Mouse (Mus musculus) cerebellum, postnatal 10 days (tissue): ENCODE measurements around the gene Arl3.
A peak's percentile ranks its signal among the peaks of the same experiment; 100 is the strongest.
"Not testable (repeated sequence)": the region's sequence is repeated elsewhere in the genome, so short reads cannot be mapped to it uniquely, and the experiment has no call there.

Source experiments
- DNase-seq, 2 experiments: peaks; one replicate each; pipeline ENCODE4 v3.0.0; 2021; ENCODE audit warnings: mixed read lengths in 2 of 2

Gene Arl3

DNA sequence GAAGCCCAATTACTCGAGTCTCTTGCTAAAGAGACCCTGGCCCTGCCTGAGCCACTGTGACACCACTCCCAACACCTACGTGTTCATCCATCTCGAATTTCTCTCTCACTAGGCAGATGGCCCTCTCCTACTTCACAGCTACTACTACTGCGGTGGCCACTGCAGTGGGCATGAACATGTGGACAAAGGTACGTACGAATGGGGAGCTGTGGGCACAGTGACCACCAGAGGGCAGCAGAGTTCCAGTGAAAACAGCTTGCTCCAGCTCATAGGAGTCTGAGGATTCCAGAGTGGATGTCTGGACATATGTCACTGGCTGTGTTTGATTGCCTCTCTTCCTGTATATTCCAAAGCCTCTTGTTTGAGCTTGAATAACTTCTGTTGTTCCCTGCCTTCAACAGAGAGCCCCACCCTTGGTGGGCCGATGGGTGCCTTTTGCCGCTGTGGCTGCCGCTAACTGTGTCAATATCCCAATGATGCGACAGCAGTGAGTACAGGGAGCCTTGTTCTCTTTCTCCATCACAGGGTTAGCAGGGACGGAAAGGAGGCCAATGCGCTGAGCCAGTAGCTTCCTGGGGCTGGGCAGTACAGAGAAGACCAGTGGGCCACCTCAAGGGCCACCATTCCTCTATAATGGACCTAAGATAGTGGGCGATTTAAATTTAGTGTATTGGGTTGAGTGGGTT lies 15.0 kb upstream of the Arl3 start:
- peak; percentile 94 to 97 for DNase-seq

DNA sequence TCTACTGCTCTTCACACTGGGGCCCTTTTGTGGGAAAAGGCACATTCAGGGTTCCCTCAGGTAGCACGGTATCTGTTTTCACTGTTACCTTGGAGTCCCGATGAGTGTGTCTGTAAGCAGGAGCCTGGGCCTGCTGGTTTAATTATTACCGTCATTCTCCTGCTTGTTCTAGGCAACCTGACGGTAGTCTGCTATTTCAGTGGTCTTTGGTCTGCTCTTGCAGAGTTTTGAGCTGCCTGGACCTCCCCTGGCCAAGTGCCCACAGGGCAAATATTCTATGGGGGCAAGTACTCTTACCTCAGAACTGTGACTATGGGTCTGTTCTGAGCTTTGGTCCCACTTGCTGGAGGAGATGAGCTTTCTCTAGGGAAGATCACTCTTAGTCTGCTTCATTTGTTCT lies 2.2 kb upstream of the Arl3 start:
- DNase-seq, result no peak

DNA sequence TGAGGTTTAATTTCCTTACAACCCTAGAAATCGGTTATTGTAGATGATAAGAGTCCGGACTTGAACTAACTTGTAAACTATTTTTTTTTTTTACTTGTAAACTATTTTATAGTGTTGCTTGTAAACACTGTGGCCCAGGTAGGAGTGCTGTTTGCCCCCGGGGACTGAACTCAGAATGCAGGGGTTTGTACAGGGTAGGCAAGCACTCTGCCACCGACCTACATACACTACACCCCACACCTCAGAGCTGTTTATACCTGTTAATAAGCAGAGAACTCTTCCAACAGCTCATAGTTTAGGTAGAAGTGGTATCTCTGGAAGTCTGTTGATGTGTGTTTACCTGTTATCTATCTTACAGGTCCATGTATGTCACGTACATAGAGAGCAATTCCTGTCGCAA lies 992 bp upstream of the Arl3 start:
- DNase-seq, result no peak

DNA sequence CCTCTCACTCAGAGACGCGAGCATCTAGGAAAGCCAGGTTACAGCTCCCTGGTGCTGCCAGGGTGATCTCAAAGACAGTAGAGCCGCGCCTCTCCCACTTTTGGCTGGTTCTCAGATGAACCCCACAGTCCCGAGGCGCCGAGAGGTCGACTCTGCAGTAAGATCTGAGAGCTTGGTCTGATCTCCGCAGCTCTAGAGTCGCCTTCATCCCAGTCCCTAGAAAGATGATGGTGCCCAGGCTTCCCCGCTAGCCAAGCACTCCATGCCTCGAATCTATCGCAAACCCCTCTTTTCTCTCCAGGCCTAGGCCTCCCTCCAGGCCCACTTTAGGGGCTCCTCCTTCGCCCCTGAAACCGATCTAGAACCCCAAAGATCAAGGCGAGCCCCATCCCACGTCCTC lies 450 bp downstream of the Arl3 start:
- DNase-seq, result no peak

DNA sequence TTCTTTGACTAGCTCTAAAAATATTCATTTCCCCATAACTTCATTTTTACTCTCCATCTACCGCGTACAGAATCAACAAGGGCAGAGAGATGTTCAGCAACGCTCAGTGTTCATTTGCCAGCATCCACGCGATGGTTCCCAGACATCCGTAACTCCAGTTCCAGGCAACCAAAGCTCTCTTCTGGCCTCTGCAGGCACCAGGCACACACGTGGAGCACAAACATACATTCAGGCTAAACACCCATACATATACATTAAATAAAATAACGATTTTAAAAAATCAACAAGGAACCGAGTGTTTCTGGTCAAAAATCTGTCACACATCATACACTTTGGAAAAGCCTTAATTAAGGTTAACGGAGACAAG lies 1.1 kb downstream of the Arl3 start:
- DNase-seq, result peak in 1 of 2 experiments; percentile 31

DNA sequence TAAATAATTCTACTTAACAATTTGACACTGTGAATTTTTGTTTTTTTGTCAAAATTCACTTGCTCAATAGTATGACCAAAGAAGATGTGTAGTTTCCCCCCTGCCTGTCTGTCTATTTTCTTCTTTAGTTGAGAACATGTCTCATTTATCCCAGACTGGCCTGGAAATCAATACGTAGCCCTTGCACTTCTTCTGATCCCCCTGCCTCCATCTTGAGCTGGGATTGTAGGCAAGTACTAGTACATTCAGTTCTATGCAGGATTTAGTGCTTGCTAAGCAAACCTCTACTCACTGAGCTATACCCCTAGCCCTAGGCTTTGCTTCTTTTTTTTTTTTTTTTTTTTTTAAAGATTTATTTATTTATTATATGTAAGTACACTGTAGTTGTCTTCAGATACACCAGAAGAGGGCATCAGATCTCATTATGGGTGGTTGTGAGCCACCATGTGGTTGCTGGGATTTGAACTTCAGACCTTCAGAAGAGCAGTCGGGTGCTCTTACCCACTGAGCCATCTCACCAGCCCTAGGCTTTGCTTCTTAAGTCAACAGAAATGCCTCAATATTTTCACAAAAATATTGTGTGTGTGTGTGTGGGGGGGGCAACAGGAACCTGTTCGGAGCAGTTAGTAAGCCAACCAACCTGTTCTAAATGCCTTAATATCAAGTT lies 1.7 kb downstream of the Arl3 start:
- not testable (repeated sequence) for DNase-seq

DNA sequence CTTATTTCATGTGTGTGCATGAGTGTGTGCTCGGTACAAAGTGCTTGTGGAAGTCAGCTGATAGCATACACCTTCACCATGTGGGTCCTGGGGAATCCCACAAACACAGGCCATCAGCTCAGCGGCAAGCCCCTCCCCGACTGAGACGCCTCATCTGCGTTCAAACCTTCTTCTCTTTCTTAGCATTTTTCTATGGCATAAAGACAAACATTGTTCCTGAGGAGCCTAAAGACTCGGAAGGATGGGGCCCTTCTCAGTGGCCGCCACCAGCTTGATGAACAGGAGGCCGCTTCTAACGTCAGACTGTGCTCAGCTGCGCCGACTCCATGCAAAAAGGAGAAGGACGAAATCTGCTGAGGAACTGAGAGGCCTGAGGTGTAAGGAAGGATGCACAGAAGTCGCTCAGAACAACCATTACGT lies 8.9 kb downstream of the Arl3 start:
- no peak for DNase-seq

DNA sequence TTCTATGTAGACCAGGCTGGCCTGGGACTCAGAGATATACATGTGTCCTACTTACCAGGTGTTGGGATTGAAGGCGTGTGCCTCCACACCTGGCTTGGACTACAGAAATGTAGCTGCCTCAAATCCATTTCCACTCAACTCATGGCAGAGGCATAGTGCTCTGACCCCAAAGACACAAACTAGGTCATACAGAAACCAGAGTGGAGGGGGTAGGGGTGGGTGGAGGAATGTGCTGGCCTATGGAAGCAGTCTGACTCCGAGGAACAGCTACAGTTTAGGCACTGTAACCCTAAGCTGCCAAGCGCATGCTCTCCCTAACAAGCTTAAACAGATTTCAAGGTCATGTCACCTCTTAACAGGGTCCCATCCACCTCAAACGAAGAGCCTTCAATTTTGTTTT lies 9.4 kb downstream of the Arl3 start:
- no peak for DNase-seq

DNA sequence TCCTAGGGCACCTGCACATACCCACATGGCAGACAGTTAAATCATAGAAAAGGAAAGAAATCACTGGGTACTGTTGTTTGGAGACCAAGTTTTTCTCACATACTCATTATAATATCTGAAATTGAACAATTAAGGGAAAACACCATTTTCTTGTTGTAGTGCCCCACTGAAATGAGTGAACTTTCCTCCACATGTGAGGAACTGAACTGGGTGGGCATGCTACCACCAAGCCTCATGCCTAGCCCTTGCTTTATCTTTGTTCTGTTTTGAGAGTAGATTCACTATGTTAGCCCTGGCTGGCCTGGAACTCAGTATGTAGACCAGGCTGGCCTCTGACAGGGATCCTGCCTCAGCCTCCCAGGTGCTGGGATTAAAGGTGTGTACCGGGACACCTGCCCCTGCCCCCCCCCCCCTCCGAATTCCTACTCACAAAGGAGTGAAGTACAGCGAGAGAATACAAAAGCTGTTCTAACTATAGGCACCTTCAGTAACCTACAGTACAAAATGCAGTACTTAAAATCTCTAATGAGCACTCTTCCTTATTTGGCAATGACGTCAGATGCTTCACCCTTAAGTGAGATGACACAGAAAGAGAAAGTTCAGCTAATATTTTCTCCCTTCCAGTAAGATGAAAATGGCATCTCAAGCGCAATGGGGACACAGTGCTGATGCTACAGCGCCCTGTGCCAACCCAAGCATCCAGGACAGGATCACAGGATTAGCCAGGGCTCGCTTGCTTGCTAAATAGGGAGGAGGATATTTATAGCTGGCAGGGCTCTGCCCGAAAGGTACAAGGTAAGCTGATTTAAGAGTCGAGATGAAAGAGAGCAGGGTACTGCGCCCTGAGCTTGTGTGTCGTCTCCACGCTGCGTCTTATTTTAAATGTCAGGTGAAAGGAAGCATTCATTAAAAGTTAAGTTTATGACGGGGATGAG lies 10.2 kb downstream of the Arl3 start:
- peak in 1 of 2 experiments; percentile 21 for DNase-seq

DNA sequence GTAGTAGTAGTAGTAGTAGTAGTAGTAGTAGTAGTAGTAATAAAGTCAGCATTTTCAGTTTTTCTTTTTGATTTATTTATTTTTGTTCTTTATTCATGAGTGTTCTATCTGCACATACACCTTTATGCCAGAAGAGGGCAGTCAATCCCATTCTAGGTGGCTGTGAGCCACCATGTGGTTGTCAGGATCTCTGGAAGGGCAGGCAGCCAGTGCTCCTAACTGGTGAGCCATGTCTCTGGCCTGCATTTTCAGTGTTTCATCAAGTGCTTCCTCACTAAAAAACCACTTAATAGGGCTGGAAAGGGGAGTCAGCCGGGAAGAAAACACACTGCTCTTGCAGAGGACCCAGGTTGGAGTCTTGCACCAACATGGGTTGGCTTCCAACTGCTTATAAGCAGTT lies 10.9 kb downstream of the Arl3 start:
- DNase-seq, result peak; percentile 84 to 87

DNA sequence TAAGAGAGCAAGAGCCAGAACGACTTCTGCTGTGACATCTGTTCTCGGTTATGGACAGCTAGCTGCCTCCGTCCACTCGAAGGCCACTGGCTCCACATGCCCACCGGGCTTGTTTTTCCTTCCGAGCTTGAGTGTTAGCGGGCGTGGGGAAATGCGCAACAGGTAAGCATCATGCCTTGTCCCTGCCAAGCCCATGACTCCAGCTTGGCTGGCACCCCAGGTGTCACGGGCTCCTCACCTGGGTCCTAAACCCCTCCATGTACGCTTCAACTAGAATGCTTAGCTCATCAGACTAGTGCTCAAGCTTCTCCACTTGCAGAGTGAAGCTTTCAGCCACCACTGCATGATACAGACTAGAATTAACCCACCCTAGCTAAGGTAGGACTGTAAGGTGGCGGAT lies 14.4 kb downstream of the Arl3 start:
- DNase-seq, result peak; percentile 65 to 71

DNA sequence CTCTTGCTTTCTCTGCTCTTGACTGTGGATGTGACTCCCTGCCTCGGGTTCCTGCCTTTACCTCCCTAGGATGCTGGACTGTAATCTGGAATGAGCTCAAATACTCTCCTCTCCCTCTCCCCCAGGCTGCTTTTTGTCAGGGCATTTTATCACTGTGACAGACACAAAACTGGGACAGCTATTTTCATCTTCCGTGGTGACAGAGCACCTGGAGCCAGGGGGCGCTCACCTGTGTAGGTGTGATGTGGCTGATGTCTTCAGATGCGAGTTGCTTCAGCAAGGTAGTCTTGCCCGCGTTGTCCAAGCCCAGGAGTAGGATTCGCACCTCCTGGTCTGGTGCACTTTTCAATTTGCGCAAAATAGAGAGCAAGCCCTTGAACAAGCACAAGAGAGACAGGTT lies 15.0 kb downstream of the Arl3 start:
- no peak for DNase-seq

DNA sequence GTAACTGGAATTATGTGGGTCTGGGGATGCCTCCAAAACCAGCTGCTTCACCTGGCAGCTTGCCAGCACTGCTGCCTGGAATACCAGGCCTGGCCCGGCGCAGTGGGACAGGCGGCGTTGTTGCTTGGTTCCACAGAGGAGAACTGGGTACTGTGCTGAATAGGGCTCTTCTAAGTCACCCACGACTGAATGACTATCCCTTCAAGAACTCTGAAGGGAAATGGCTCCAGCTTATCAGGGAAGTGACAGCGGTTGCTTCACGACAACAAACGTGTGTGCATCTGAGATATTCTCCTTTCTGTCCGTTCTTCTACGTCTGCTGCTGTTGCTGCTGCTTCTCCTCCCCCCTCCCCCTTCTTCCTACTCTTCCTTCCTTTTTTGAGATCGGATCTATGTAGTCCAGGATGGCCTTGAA lies 19.4 kb downstream of the Arl3 start:
- DNase-seq, result peak; percentile 77 to 82

DNA sequence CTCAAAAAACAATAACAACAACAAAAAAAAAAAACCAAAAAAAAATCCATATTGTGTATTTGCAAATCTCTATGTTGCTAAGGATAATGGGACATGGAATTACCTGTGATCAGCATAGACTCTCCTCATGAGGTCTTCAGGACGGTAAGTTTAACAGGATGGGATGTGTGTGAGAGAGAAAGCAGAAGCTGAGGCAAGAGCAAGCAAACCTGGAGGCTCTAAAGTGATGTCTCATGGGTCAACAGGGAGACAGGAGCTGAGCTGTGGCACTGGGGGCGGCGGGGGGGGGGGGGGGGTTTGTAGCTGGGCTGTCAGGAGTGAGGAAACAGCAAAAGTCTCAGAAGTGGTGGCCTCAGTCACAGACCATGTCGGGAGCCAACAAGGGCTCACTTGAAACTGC lies 20.5 kb downstream of the Arl3 start:
- no peak for DNase-seq

DNA sequence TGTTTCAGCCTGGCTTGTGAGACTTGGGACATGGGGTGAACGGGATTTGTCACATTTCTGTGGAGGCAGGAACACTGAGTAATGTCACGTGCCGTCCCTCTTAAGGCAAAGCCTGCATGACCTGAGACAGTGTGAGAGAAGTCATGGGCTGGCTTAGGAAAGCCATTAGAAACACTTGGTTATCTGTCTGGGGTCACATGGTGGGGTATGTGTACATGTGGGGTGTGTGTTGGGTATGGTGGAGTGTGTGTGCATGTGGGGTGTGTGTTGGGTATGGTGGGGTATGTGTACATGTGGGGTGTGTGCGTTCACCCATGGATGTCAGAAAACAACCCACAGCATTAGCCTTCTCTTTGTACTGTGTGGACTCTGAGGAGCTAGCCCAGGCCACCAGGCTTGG lies 22.6 kb downstream of the Arl3 start:
- no peak for DNase-seq

DNA sequence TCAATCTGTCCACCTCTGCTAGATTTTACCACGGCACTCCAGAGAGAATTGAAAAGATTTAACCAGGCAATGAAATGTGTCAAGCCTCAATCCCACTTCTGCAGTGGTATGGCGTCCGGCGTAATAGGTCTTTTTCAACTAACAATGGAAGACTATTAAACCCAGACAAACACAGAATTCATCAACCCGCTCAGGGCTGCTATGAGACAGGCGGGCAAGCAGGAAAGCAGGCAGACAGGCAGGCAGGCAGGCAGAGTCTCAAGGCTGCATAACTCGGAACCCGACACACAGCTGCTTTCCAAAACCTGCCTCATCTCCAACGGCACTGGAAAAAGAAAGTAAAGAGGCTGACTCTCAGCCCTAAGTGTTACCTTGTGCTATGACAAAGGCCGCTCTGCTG lies 24.9 kb downstream of the Arl3 start:
- no peak for DNase-seq

DNA sequence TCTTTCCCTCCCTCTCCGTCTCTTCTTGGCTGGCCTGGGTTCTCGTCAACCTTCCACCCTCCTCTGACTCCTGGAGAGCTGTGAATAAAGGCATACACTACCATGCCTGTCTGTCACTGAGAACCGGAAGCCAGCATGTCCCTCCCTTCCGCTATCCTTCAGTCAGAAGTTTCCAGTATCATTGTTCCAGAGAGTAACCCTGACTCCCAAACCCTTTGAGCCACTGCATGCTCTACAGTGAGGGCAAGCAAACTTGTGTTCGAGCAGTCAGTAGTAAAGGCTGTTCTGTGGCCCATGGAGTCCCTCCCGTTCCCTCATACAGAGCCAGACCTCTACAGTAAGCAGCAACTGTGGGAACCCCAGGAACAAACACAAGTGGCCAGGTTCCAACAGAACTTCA lies 25.4 kb downstream of the Arl3 start:
- no peak for DNase-seq

DNA sequence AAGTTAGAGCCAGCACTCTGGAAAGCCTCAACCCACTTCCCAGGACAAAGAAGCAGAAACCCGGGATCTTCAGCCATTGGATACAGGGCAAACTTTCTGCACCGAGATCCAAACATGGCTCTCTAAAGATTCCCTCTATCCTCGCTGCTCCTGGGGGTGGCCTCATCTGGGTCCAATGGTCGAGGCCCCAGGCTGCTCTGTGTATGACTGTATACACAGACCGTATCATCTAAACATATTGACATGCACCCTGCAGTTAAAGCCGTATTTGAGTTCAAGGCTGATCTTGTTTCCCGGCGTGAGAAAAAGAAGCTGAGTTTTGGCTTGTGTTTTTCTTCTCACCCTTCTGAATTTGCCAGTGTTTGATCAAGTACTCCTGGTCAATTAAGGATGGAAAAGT lies 30.2 kb downstream of the Arl3 start:
- no peak for DNase-seq

DNA sequence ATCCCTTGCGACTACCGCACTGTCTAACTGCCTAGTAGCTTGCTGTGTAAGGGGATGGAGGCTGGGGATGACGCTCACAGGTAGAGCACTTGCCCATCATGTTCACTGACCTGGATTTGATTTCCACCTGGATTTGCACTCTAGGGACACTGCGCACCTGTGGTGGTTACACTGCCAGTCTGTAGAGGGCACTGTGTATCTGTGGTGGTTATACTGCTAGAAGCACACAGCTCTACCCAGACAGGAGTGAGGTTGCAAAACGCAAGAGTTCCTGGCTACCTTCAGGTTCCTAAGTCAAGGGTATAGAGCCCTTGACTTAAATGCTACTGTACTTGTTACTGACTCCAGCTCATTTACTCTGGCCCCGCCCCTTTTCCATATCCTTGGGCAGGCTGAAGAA lies 34.8 kb downstream of the Arl3 start:
- DNase-seq, result no peak

DNA sequence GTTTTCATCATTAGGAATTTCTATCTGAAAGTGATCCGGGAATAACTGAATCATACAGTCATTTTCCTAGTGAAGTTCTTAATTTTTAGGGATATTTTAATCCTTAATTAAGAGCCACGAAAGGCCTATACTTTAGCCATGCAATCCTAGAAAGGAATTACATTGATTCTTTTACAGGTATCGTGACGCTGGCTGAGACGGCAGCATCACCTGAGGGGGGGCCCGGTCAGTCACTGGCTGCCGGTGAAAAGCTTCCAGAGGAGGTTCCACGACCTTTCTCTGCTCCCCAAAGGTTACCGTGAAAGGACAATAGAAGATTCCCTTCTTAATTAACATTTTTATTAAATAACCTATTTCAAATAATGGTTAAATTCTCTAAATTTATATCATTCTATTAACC lies 35.6 kb downstream of the Arl3 start:
- no peak for DNase-seq

DNA sequence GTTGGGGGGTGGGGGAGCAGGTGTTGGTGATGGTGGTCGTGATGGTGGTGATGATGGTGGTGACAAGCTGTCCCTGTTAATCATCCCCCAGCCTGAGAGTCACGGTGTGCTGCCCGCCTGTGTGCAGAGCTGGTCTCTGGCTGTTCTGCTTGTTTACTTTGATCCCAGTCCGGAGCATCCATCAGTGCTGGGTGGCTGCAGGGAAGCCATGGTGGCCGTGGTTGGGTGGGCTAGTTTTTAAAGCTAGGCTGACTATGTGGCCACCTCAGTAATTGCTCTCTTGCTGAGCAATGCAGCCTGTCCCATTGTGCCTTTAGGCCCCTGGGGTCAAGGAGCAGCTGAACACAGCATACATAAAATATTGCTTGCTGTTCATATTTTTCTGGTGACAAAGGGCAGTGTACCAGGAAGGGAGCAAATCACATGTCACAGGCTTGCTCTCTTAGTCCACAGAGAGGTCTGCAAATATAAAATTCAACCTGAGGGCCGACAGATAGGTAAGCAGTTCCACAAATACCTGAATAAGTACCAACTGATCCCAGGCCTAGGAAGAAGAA lies 38.4 kb downstream of the Arl3 start:
- DNase-seq, result no peak

DNA sequence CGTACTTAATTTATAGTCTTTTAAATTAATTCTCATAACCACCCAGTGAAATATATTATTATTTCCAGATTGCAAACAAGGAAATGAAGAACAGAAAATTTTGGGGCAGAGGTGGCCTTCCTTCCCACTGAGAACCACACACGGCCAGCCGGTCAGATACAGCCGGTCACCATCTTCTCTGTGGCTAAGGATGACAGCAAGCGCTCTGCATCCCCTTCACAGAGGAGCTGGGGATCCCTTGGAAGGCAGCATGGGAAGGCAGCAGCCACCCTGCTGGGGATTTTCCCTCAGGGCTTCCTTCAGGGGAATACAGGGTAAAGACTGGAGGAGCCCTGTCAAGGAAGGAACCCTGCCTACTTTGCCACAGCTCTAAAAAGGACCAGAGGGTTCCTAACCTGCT lies 39.5 kb downstream of the Arl3 start:
- DNase-seq, result no peak

DNA sequence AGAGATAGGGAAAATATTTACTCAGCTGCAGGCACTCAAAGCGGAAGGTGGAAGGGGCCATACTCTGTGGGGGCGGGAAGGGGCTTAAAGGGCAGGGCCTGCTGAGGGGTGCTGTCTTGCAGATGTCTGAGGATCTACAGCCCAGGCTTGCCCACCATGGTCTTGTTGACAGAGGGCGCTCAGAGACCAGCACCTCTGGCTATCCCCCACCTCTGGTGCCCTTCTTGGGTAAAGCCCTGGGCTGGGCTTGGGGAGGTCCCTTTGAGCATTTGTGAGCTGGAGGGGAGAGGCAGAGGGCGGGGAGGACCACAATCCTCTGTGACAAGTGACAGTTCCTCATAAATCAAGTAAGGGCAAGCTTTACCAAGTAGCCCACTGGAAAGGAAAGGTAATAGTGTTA lies 39.9 kb downstream of the Arl3 start:
- no peak for DNase-seq
